Mouse (Mus musculus): Measurements from ENCODE around the gene Ino80d.

Gene Ino80d

GRCm38 (mm10) chr1:63107614-63108327 lies 6.7 kb downstream of the Ino80d start:
- no peak for DNase-seq (ENCODE audit: low spot score)

GRCm38 (mm10) chr1:63102758-63103451 lies 11.6 kb downstream of the Ino80d start:
- DNase-seq (ENCODE audit: low spot score): no peak

- DNase-seq (ENCODE audit: low spot score): no peak
These were observed 14.3 kb downstream of the Ino80d start for GRCm38 (mm10) chr1:63100196-63100595.

- DNase-seq (ENCODE audit: low spot score): no peak
These were observed 15.6 kb downstream of the Ino80d start for GRCm38 (mm10) chr1:63098831-63099230.

- DNase-seq (ENCODE audit: low spot score): no peak
These were observed 18.4 kb downstream of the Ino80d start for GRCm38 (mm10) chr1:63096071-63096470.

- DNase-seq (ENCODE audit: low spot score): no peak
These were observed 24.7 kb downstream of the Ino80d start for GRCm38 (mm10) chr1:63089795-63090194.

- DNase-seq (ENCODE audit: low spot score): no peak
These were observed 25.9 kb downstream of the Ino80d start for GRCm38 (mm10) chr1:63088614-63089013.

GRCm38 (mm10) chr1:63080277-63080676 lies 34.2 kb downstream of the Ino80d start:
- DNase-seq (ENCODE audit: low spot score): no peak

GRCm38 (mm10) chr1:63076383-63076782 lies 38.1 kb downstream of the Ino80d start:
- no peak for DNase-seq (ENCODE audit: low spot score)

GRCm38 (mm10) chr1:63071379-63071778 lies 43.1 kb downstream of the Ino80d start:
- DNase-seq (ENCODE audit: low spot score): no peak

GRCm38 (mm10) chr1:63058361-63058760 lies 56.1 kb downstream of the Ino80d start:
- no peak for DNase-seq (ENCODE audit: low spot score)

- DNase-seq (ENCODE audit: low spot score): peak; percentile 4
These were observed 56.6 kb downstream of the Ino80d start for GRCm38 (mm10) chr1:63057849-63058248.

GRCm38 (mm10) chr1:63057318-63057717 lies 57.1 kb downstream of the Ino80d start:
- DNase-seq (ENCODE audit: low spot score): peak; percentile 38

GRCm38 (mm10) chr1:63055386-63055785 lies 59.1 kb downstream of the Ino80d start:
- no peak for DNase-seq (ENCODE audit: low spot score)

- DNase-seq (ENCODE audit: low spot score): no peak
These were observed 63.6 kb downstream of the Ino80d start for GRCm38 (mm10) chr1:63050866-63051265.

- DNase-seq (ENCODE audit: low spot score): no peak
These were observed 64.5 kb downstream of the Ino80d start for GRCm38 (mm10) chr1:63049977-63050376.

- no peak for DNase-seq (ENCODE audit: low spot score)
These were observed 66.5 kb downstream of the Ino80d start for GRCm38 (mm10) chr1:63047983-63048382.

- DNase-seq (ENCODE audit: low spot score): no peak
These were observed 81.5 kb downstream of the Ino80d start for GRCm38 (mm10) chr1:63032929-63033328.

- DNase-seq (ENCODE audit: low spot score): no peak
These were observed 94.6 kb downstream of the Ino80d start for GRCm38 (mm10) chr1:63019916-63020315.

- DNase-seq (ENCODE audit: low spot score): no peak
These were observed 109.3 kb downstream of the Ino80d start for GRCm38 (mm10) chr1:63005013-63005646.

- DNase-seq (ENCODE audit: low spot score): no peak
These were observed 112.6 kb downstream of the Ino80d start for GRCm38 (mm10) chr1:63001874-63002273.

- no peak for DNase-seq (ENCODE audit: low spot score)
These were observed 121.1 kb downstream of the Ino80d start for GRCm38 (mm10) chr1:62993348-62993747.

- no peak for DNase-seq (ENCODE audit: low spot score)
These were observed 121.8 kb downstream of the Ino80d start for GRCm38 (mm10) chr1:62992648-62993047.

Data from retina, embryonic 14.5 days (tissue).